Mouse (Mus musculus) liver, embryonic 16.5 days (tissue): ENCODE measurements around the gene Gm26938. TPM values are rescaled to one million over a fixed set of nuclear protein-coding genes. Genes with fewer than 3 reads are reported as not detected.
A peak's percentile ranks its signal among the peaks of the same experiment; 100 is the strongest.

Source experiments
- ATAC-seq: fragments of 200-750 bp; cut with Nextera tagmentation; 2 replicates; pipeline ENCODE4 v1.8.0; 2017; ENCODE audit warnings: low read depth, mild to moderate bottlenecking, moderate number of reproducible peaks, moderate library complexity
- H3K27ac ChIP-seq: fragments of 300-500 bp; sonication (generic); 2 replicates; pipeline ENCODE4 v1.5.1; 2014; ENCODE audit warnings: mild to moderate bottlenecking, low read length
- H3K27me3 ChIP-seq: fragments of 300-500 bp; sonication (generic); 2 replicates; pipeline ENCODE4 v1.6.1; 2014; ENCODE audit warnings: low read depth, low read length, mixed read lengths; ENCODE audit not compliant: control insufficient read depth, insufficient read depth
- H3K36me3 ChIP-seq: fragments of 300-500 bp; sonication (generic); 2 replicates; pipeline ENCODE4 v1.6.1; 2014; ENCODE audit warnings: mild to moderate bottlenecking; ENCODE audit not compliant: control insufficient read depth, insufficient read depth
- H3K4me1 ChIP-seq: fragments of 300-500 bp; sonication (generic); 2 replicates; pipeline ENCODE4 v1.6.1; 2014; ENCODE audit warnings: low read depth, low read length, mixed read lengths; ENCODE audit not compliant: control insufficient read depth
- H3K4me2 ChIP-seq: fragments of 300-500 bp; sonication (generic); 2 replicates; pipeline ENCODE4 v1.6.1; 2014; ENCODE audit warnings: low read depth, low read length, mixed read lengths
- H3K4me3 ChIP-seq: fragments of 300-500 bp; sonication (generic); 2 replicates; pipeline ENCODE4 v1.5.1; 2014; ENCODE audit warnings: low read depth, mild to moderate bottlenecking, low read length
- H3K9ac ChIP-seq: fragments of 300-500 bp; sonication (generic); 2 replicates; pipeline ENCODE4 v1.6.1; 2014; ENCODE audit warnings: low read depth, low read length
- H3K9me3 ChIP-seq: fragments of 300-500 bp; sonication (generic); replicated peaks from 2 replicates; pipeline ENCODE4 v1.6.1; 2016; ENCODE audit warnings: low read length; ENCODE audit not compliant: control insufficient read depth
- WGBS: fragments of 180-500 bp; shearing (Covaris S2); extraction: QIAGEN DNeasy Blood & Tissue Kit; methylation state at CpG from one replicate; pipeline ENCODE4 v1.1.7; 2014; ENCODE audit not compliant: insufficient replicate concordance; 5-methylcytosine and 5-hydroxymethylcytosine counted together
- polyA plus RNA-seq: library from polyadenylated mRNA; unstranded; fragments of >200 nt; fragmentation: Nextera tagmentation; extraction: Ambion mirVana; gene quantifications from 2 replicates; pipeline ENCODE4 v1.2.1, GENCODE M21; 2015

The Gm26938 gene
- polyA plus RNA-seq, 1 experiment from 2014 or later, result 0.14 TPM

GRCm38 (mm10) chr5:139811677-139812397 is 14.4 kb downstream of the Gm26938 start:
- peak; percentile 50 for ATAC-seq
- Histone ChIP-seq H3K27me3 (peaks cover 3% of the 10 kb centered on the region), H3K4me1 (peaks cover 45% of the 10 kb centered on the region), H3K4me2 (no peak overlapping the region), H3K4me3 (no peak overlapping the region), H3K36me3 (no peaks in the 10 kb centered on the region), H3K9me3 (no peaks in the 10 kb centered on the region; the same call in 1 of the 2 replicates), H3K27ac (0 out of 2 replicates have a peak overlapping the region, but pooled peaks have one; percentile 26), H3K9ac (peak overlapping the region; percentile 40)
- 46% methylated on average over 15 of the region's 15 CpGs for WGBS

GRCm38 (mm10) chr5:139809397-139809796 is 16.8 kb downstream of the Gm26938 start:
- ATAC-seq, result no peak
- peak overlapping the region; percentile 23; the same call in 1 of the 2 replicates for H3K27ac ChIP-seq
- 36% methylated on average over 4 of the region's 4 CpGs for WGBS

GRCm38 (mm10) chr5:139805924-139806323 is 20.3 kb downstream of the Gm26938 start:
- peak overlapping the region; percentile 99 for H3K27ac ChIP-seq
- ATAC-seq, result peak; percentile 20
- WGBS, result 75% methylated on average over 8 of the region's 8 CpGs

More at GRCm38 (mm10) chr5:139809397-139809796, 16.8 kb downstream of the Gm26938 start:
- no peak overlapping the region for H3K4me2 ChIP-seq
- peaks cover 56% of the 10 kb centered on the region for H3K4me1 ChIP-seq
- H3K9me3 ChIP-seq, result no peaks in the 10 kb centered on the region; the same call in 1 of the 2 replicates
- no peak overlapping the region for H3K9ac ChIP-seq
- peaks cover 3% of the 10 kb centered on the region for H3K27me3 ChIP-seq
- no peak overlapping the region for H3K4me3 ChIP-seq
- no peaks in the 10 kb centered on the region for H3K36me3 ChIP-seq

GRCm38 (mm10) chr5:139804573-139805111 is 21.6 kb downstream of the Gm26938 start:
- ATAC-seq, result peak; percentile 25
- Histone ChIP-seq H3K27me3 (no peaks in the 10 kb centered on the region), H3K9me3 (no peaks in the 10 kb centered on the region; the same call in 1 of the 2 replicates), H3K27ac (peak overlapping the region; percentile 99), H3K4me3 (peak overlapping the region; percentile 33), H3K4me1 (peaks cover 57% of the 10 kb centered on the region), H3K36me3 (peaks cover 33% of the 10 kb centered on the region), H3K4me2 (peak overlapping the region; percentile 61), H3K9ac (peak overlapping the region; percentile 75)
- 23% methylated on average over 11 of the region's 11 CpGs for WGBS

More at GRCm38 (mm10) chr5:139805924-139806323, 20.3 kb downstream of the Gm26938 start:
- H3K27me3 ChIP-seq, result no peaks in the 10 kb centered on the region
- H3K36me3 ChIP-seq, result peaks cover 20% of the 10 kb centered on the region
- peak overlapping the region; percentile 75 for H3K9ac ChIP-seq
- peak overlapping the region; percentile 61 for H3K4me2 ChIP-seq
- peaks cover 57% of the 10 kb centered on the region for H3K4me1 ChIP-seq
- no peak overlapping the region for H3K4me3 ChIP-seq
- no peaks in the 10 kb centered on the region; the same call in 1 of the 2 replicates for H3K9me3 ChIP-seq

GRCm38 (mm10) chr5:139804107-139804551 is 22.1 kb downstream of the Gm26938 start:
- Histone ChIP-seq H3K27ac (peak overlapping the region; percentile 99), H3K4me2 (peak overlapping the region; percentile 61), H3K27me3 (no peaks in the 10 kb centered on the region), H3K4me1 (peaks cover 52% of the 10 kb centered on the region), H3K9ac (peak overlapping the region; percentile 75), H3K36me3 (peaks cover 38% of the 10 kb centered on the region), H3K4me3 (peak overlapping the region; percentile 37), H3K9me3 (no peaks in the 10 kb centered on the region; the same call in 1 of the 2 replicates)
- WGBS, result under 1% methylated on average over 6 of the region's 6 CpGs
- peak; percentile 94 for ATAC-seq

GRCm38 (mm10) chr5:139803601-139804102 is 22.6 kb downstream of the Gm26938 start:
- Histone ChIP-seq H3K9ac (peak overlapping the region; percentile 67), H3K4me2 (peak overlapping the region; percentile 61), H3K4me1 (peaks cover 52% of the 10 kb centered on the region), H3K27me3 (no peaks in the 10 kb centered on the region), H3K36me3 (peaks cover 43% of the 10 kb centered on the region), H3K4me3 (peak overlapping the region; percentile 37), H3K27ac (peak overlapping the region; percentile 99), H3K9me3 (no peaks in the 10 kb centered on the region; the same call in 1 of the 2 replicates)
- ATAC-seq, result peak; percentile 55
- 6% methylated on average over 12 of the region's 12 CpGs for WGBS

- WGBS, result 57% methylated on average over 8 of the region's 8 CpGs
- Histone ChIP-seq H3K27ac (peak overlapping the region; percentile 99), H3K4me3 (peak overlapping the region; percentile 37), H3K4me2 (peak overlapping the region; percentile 61), H3K9me3 (no peaks in the 10 kb centered on the region; the same call in 1 of the 2 replicates), H3K36me3 (peaks cover 46% of the 10 kb centered on the region), H3K4me1 (peaks cover 55% of the 10 kb centered on the region), H3K9ac (peak overlapping the region; percentile 67), H3K27me3 (no peaks in the 10 kb centered on the region)
- peak; percentile 26 for ATAC-seq
Measured at GRCm38 (mm10) chr5:139803165-139803564, 23.0 kb downstream of the Gm26938 start.

GRCm38 (mm10) chr5:139801880-139802279 is 24.3 kb downstream of the Gm26938 start:
- peak overlapping the region; percentile 99 for H3K27ac ChIP-seq
- H3K4me3 ChIP-seq, result no peak overlapping the region
- H3K36me3 ChIP-seq, result peaks cover 46% of the 10 kb centered on the region
- H3K9ac ChIP-seq, result no peak overlapping the region
- no peaks in the 10 kb centered on the region for H3K27me3 ChIP-seq
- no peak overlapping the region for H3K4me2 ChIP-seq
- H3K9me3 ChIP-seq, result no peaks in the 10 kb centered on the region; the same call in 1 of the 2 replicates
- no peak for ATAC-seq
- H3K4me1 ChIP-seq, result peaks cover 62% of the 10 kb centered on the region
- 87% methylated on average over 10 of the region's 10 CpGs for WGBS
